Mouse (Mus musculus): Measurements from ENCODE around the gene Dmbx1.

Gene Dmbx1

GRCm38 (mm10) chr4:115939295-115940102 is at the start of gene Dmbx1:
TSS of gene Dmbx1 (minus strand) at chr4:115939926.
- DNase-seq (ENCODE audit: low spot score in 2 of 2) = no peak

GRCm38 (mm10) chr4:115989382-115989781 is 49.7 kb upstream of the Dmbx1 start:
- no peak for DNase-seq (ENCODE audit: low spot score in 2 of 2)

- DNase-seq (ENCODE audit: low spot score in 2 of 2) = no peak
Observed at GRCm38 (mm10) chr4:115987858-115988530, 48.3 kb upstream of the Dmbx1 start.

GRCm38 (mm10) chr4:115987436-115987835 is 47.7 kb upstream of the Dmbx1 start:
- no peak for DNase-seq (ENCODE audit: low spot score in 2 of 2)

GRCm38 (mm10) chr4:115984967-115985366 is 45.2 kb upstream of the Dmbx1 start:
- DNase-seq (ENCODE audit: low spot score in 2 of 2) = no peak

- peak; percentile 82 for DNase-seq (ENCODE audit: low spot score in 2 of 2)
Observed at GRCm38 (mm10) chr4:115984111-115984510, 44.4 kb upstream of the Dmbx1 start.

GRCm38 (mm10) chr4:115980676-115981075 is 41.0 kb upstream of the Dmbx1 start:
- peak; percentile 48 to 55 for DNase-seq (ENCODE audit: low spot score in 2 of 2)

- DNase-seq (ENCODE audit: low spot score in 2 of 2) = no peak
Observed at GRCm38 (mm10) chr4:115979437-115979836, 39.7 kb upstream of the Dmbx1 start.

- no peak for DNase-seq (ENCODE audit: low spot score in 2 of 2)
Observed at GRCm38 (mm10) chr4:115978911-115979310, 39.2 kb upstream of the Dmbx1 start.

- no peak for DNase-seq (ENCODE audit: low spot score in 2 of 2)
Observed at GRCm38 (mm10) chr4:115972543-115972942, 32.8 kb upstream of the Dmbx1 start.

- no peak for DNase-seq (ENCODE audit: low spot score in 2 of 2)
Observed at GRCm38 (mm10) chr4:115964446-115964845, 24.7 kb upstream of the Dmbx1 start.

- DNase-seq (ENCODE audit: low spot score in 2 of 2) = no peak
Observed at GRCm38 (mm10) chr4:115963751-115964150, 24.0 kb upstream of the Dmbx1 start.

GRCm38 (mm10) chr4:115962671-115963412 is 23.1 kb upstream of the Dmbx1 start:
- peak; percentile 7 to 9 for DNase-seq (ENCODE audit: low spot score in 2 of 2)

GRCm38 (mm10) chr4:115961991-115962390 is 22.3 kb upstream of the Dmbx1 start:
- DNase-seq (ENCODE audit: low spot score in 2 of 2) = no peak

- no peak for DNase-seq (ENCODE audit: low spot score in 2 of 2)
Observed at GRCm38 (mm10) chr4:115959546-115959945, 19.8 kb upstream of the Dmbx1 start.

GRCm38 (mm10) chr4:115955494-115955775 is 15.7 kb upstream of the Dmbx1 start:
- DNase-seq (ENCODE audit: low spot score in 2 of 2) = no peak

- no peak for DNase-seq (ENCODE audit: low spot score in 2 of 2)
Observed at GRCm38 (mm10) chr4:115954656-115955493, 15.1 kb upstream of the Dmbx1 start.

GRCm38 (mm10) chr4:115953559-115953958 is 13.8 kb upstream of the Dmbx1 start:
- no peak for DNase-seq (ENCODE audit: low spot score in 2 of 2)

GRCm38 (mm10) chr4:115952758-115953157 is 13.0 kb upstream of the Dmbx1 start:
- peak; percentile 13 to 56 for DNase-seq (ENCODE audit: low spot score in 2 of 2)

GRCm38 (mm10) chr4:115943669-115944314 is 4.1 kb upstream of the Dmbx1 start:
- DNase-seq (ENCODE audit: low spot score in 2 of 2) = no peak

GRCm38 (mm10) chr4:115941242-115941820 is 1.6 kb upstream of the Dmbx1 start:
- no peak for DNase-seq (ENCODE audit: low spot score in 2 of 2)

Measured in urinary bladder, postnatal 36 days (tissue).